Mouse (Mus musculus) erythroblast, adult 5-6 weeks (primary cell): ENCODE measurements at regions not wholly inside any gene's neighbourhood (a gene's known extent, or its start where the extent isn't known, plus 50 kb on each side); places are given as distances from the start of the nearest gene placed in this dataset.

Source experiments
- ATAC-seq: replicated peaks from 2 replicates; pipeline ENCODE4 v1.8.0; 2016; ENCODE audit warnings: moderate number of reproducible peaks, mild to moderate bottlenecking, moderate TSS enrichment, inconsistent platforms; ENCODE audit not compliant: poor library complexity, low FRiP score, severe bottlenecking

DNA sequence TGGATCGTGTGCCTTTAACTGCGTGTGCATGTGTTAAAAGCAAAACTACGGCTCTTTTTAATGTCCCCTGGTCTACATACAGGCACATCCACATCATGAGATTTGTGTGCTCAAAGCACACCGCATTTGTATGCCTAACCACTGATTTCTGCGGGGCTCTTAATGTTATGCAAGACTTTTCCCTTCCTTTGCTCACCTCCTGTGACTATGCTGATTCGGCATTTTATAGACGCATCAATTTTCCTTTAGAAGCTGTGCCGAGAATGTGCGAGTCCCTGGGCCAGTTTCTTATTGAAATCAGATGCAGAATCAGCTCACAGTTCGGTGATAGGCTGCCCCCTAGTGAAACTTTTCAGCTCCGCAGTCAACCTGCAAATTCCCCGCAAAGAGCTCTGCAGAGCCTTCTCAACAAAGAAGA lies 124.1 kb upstream of the Tank start:
- no peak for ATAC-seq

DNA sequence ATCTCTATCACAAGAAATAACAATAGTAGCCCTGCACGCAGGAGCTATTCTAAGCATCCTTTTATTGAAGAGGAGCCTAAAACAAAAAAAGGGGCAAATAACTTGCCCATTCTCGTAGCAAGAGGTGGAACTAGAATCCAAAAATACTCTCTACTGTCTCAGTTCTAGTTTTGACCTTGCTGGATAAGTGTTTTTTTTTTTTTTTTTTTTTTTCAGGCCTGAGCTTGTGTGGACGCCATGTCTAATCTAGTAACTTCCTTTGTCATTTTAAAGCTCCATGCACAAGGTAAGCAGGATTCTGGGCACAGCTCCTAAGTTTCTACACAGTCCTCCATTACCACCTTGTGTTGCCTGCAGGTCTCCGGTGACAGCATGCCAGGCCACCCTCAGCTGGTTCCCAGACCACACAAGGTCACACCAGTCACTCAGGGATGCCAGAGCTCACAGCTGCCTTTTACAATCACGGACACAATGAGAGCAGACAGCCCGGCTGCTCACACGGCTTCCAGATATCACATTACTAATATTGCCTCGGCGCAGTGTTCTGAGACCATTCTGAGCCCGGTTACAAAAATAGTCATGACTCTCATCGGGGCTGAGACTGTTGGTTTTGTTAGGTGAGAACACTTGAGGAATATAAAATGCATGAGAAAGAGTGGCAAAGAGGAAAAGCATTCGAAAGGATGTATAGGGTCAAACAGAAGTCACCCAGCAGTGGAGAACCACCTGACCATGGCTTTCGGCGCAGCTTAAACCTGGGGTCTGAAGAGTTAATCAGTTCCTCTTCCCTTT lies 124.7 kb upstream of the Tank start:
- no peak for ATAC-seq

DNA sequence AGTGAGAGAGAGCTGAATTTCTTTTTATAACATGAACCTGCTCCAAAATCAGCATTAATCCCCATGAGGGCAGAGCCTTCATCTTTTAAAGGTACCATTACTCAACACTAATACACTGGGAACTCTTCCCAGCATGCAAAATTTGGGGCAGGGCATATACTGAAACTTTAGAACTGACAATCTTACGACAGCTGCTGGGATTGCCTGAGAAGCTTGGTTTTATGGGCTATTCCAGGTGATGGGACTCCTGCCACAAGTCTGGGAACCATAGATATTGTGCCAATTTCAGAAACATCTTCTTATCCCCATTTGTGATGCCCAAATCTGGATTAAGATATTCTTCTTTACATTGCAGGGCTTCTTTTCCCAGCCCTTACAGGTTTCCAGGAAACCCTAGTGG lies 125.8 kb upstream of the Tank start:
- no peak for ATAC-seq

DNA sequence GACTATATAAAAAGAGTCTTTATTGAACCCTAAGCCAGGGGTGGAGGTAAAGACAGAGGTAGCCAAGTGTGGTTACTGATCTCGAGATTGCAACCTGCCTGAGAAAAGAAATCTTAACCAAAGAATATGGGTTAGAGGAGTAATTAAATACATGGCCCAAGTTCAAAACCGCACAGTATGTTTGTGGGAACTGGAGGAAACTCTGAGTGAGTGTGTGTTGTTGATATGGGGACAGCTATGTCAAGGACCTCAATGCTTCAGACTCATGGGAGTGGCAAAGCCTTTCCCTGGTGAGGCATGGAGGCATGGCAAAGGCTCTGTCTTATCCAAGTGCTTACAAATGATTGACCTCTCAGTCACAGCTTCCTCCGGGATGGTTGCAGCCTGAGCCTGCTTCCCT lies 127.7 kb upstream of the Tank start:
- ATAC-seq = no peak

DNA sequence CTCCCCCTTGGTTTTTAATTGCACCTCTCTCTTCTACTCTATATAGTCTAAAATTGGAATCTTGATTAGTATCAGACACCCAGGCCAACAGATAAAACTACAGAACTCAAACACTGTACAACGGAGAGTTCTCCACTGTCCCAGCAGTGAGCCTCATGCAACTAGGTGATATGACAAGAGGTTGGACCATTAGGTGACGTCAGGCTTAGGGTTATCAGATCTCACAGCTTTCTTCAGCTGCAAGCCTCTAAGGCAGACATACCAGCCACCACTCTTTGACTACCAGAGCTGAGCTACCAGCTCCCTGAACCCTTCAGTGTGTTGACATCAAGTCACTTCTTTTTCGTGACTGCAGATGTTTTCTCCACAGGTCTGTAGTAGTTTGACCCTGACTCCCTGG lies 141.8 kb upstream of the Tank start:
- no peak for ATAC-seq

DNA sequence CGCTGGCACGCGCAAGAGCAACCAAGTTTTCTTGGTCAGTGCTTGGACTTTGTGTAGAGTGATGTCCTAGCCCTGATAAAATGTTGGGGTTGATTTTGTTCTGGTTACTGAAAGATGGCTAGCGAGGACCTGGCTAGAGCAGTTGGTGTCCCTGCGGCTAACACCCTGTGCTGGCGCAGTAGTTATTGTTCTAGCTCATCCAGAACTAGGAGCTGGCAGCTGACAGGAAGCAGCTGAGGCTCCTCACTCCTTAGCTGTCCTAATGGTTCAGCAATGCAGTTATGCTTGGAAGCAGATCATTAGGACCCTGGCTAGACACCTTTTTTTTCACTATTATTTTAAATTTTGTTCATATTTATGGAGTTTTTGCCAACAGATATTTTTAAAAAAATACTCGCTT lies 170.5 kb upstream of the Tank start:
- no peak for ATAC-seq

DNA sequence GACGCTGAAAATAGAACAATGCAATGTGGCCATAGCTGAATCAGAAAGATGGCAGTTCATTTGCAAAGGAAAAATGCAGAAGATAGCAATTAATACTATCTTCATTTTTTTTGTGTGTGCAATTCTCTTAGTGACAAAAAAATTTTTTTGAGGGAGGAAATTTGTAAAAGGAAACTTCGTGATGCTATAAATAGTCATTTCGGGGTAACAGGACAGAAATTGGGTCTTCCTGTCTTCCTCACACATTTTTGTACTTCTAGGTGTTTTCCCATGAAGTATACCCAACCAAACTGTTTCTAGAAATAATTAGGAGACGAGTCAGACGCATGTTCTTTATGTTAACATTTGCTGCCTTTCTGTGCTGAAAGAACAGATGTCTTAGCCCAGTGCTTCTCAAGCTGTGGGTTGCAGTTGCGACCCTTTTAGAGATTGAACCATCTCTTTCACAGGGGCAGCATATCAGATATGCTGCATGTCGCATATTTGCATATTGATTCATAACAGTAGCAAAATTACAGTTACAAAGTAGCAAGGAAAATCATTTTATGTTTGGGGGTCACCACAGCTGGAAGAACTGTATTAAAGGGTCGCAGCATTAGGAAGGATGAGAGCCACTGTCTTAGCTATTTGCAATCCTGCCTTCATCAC lies 172.2 kb upstream of the Tank start:
- no peak for ATAC-seq

DNA sequence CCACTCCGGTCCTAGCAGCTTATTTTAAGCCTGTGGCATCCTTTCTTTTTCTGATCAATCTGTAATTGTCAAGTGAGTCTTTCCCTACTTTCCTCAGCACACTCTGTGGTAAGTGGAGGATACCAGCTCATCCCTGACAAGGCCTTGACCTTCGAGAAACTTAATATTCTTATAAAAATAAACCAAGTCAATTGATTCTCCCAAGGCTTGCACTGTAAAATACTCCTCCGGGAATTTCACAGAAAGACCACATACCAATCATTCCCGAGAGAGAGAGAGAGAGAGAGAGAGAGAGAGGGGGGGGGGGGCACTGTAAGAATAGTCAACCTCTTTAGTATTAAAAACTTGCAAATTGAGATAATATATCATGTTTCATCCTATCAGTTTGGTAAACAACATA lies 173.1 kb upstream of the Tank start:
- no peak for ATAC-seq

DNA sequence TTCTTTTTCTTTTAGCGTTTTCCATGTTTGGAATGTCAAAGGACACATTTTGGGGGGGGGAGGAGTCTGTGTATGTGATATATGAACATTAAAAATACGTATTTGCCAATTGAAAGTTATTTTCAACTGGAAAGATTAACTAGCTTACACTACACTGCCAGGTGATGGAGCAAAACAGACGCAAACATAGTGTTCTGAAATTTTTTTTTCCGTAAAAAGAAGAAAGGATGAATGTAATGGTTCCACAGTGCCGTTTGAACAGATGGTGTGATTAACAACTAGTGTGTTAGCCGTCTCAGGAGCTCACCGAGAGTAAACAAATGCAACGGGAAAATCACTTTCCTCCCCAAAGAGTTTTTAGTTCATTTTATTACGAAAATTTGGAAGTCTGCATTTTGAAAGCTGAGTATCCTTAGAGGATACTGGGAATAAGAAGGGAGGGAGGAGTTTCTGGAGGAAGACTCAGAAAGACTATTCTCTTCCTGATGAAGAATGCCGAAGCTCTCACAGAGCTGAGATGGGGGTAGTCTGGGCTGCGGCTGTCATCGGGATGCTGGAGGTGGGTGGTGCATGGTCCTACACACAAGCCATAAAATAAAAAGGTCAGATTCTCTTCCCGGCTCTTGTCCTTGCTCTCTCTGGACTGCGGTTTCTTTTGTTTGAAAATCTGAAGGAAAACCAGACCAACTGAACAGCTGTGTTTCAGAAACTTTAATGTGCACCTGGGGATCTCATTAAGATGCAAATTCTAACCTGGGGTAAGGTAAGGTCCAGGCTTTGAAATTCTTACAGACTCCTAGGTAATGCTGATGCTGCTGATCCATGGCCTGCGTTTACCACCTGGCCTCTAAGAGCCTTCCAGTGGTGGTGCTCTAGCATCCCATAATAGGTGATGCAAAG lies 175.5 kb upstream of the Tank start:
- no peak for ATAC-seq

DNA sequence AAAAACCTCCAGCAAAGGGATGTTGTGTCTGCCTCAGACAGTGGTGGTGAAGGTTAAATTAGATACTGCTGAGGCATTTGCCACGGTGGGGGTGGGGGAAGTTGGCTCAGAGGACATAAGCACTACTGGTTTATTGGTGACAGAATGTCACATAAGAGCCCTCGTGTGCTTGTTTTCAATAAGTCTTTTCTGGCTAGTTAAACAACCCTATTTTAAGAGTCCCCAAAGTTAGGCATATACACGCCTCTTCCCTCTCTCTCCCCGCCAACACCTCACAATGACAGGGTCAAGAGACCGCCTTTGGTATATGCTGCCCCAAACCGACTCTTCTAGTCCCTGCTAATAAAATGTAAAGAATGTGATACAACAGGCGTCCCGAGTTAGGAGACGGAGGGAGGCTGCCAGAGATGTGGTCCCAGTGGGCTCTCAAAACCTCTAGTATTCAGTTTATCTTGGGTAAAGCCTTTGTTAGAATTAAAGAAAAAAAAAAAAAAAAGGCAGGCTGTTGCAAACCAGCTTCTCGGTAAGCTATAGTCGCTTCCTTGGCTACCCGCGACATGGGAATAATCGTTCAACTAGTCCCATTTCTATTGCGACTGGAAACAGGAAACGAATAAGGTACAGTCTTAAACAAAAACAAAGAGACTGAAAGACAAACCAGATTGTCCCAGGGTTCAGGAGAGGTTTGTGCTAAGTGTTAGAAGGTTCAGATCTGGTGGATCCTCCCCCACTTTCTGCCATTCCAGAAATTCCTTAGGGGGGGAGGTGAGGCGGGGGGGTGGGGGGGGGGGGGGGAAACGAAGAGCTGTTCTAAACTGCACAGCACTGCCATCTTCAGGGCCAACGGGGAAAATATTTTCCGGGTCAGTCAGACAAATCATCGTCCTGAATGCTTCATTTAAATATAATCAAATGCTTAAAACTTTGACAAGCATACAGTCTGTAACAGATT lies 176.5 kb upstream of the Tank start:
- no peak for ATAC-seq

DNA sequence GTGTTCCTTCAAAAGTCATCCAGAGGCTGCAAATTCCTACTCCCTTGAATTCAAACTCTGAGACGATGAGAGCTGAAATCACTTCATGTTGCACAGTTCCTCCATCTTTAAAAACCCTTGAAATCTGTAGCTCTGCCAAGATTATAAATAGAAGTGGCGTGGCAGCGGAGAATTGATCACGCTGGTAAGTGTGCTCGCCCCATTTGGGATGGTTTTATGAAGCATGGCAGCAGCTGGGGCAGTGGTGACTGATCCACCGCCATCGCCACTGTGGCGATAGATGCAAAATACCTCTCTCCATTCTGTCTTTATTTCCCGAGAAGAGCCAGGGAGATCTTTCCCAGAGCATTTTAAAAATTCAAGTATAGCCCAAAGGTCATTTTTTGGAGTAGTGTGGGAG lies 179.8 kb upstream of the Tank start:
- no peak for ATAC-seq

DNA sequence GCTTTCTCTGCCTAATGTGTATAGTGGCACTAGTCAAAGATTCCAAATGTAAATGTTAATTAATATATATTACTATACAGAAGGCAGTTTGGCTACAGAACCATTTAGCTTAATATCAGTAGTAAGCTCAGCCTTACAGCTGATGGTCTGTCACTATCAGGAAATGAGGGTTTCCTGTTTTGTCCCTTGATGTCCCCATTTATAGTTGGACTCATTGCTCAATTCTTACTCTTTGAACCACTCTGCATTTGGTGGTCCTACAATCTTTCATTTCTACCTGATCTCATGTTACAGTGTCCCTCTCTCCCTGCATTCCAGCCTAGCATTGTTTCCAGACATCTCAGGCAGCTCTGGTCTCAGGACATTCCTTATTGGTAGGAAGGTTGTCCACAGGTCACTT lies 188.8 kb upstream of the Tank start:
- no peak for ATAC-seq

DNA sequence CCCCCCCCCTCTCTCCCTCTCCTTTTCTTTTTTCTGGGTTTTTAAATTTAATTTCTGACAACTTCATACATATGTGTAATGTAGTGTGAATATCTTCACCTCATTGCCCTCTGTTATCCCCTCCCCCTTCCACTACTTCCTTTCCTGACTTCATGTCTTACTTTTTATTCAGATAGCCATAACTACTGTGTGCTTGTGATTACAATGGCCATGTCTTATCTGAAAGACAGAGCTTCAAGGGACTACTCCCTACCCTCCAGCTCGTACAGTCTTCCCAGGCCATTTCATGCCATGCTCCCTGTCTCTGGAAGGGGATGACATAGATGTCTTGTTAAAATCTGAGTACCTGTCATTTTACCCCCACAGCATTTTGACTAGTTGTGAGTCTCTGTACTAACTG lies 189.2 kb upstream of the Tank start:
- ATAC-seq = no peak

DNA sequence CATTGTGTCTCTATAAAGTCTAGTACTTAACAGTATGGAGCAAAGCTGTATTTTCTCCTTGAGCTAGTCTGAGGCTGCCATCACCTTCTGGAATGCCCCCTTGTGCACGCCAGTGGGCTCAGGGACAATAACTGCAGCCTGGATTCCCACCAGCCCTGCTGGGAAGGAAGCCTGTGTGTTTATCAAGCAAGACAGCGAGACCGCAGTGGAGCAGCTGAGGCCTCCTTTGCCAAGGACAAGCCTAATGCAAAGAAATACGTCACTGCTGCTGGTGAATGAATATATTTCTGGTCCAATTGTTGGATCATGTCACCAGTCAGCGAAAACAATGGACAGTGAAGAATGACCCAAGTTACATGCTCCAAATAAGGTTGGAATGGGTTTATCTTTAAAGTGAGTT lies 190.8 kb upstream of the Tank start:
- no peak for ATAC-seq

DNA sequence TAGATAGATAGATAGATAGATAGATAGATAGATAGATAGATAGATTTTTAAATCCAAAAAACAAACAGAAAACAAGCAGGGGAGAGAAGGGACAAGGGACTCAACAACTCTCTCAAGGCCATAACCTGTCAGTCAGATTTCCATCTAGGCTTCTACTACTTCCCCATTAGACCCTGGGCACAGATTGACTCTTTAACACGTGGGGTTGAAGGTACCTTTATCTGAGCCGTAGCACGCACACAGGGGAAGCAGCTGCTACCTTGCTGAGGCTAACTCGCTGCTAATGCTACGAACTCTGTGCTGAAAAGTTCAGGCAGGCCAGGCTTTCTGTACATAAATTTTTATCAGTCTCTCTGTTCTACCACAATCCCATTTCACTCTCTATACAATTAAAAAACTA lies 191.4 kb upstream of the Tank start:
- no peak for ATAC-seq

DNA sequence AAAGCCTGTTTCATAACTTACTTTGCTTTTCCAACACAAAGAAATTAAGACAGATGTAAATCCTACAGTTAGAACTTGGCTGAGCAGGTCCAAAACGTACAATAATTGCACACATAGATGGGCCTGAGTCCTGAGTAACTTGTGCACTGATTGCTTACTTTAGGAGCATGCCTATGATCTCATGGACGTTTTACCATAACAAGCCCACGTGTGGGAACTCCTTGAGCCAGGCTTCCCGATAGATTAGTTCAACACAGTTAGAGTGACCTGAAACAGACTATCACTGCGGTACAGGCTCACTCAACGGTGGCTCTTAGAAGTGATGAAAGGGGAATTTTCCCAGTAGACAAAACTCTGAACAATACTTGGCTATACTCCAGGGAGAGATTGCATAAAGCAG lies 193.9 kb upstream of the Tank start:
- ATAC-seq = no peak

DNA sequence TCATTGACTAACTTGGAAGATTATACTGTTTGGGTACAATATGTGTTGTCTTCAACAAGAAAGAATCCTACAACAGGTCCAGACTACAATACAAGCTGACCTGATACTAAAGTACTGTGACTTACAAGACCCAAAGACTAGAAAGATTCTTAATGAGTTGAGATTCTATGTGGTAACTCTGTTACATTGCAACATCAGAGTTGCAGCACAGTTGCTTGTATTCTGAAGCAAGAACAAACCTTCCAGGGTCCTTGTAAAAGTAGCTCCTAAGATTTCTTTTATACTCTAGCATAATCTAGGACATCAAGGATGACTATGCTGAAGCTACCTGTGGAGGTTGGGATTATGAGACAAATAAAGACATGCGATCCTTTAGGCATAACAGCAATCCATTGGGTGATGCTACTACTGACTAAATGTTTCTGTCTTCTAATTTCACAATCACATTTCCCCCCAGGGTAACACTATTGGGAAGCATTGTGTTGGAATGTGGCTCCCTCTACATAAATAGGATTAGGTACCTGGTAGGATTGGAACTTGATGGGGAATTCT lies 194.6 kb upstream of the Tank start:
- ATAC-seq = no peak

DNA sequence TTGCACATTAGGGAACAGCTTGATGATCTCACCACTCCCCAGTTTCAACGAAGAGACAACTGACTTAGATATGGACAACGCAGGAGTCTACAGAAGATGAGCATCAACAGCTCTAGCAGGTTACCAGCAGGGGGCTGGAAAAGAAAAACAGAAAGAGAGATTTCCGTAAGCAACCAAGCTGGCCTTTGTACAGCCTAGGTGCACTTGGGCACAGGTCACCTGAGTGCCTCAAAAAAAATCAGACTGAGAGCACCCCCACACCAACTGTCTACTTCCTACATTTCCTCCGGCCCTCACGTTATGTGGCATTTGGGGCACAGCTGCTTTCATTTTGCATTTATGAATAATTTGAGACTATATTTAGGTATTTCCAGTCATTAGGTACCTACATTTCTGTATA lies 199.3 kb upstream of the Tank start:
- ATAC-seq = no peak

DNA sequence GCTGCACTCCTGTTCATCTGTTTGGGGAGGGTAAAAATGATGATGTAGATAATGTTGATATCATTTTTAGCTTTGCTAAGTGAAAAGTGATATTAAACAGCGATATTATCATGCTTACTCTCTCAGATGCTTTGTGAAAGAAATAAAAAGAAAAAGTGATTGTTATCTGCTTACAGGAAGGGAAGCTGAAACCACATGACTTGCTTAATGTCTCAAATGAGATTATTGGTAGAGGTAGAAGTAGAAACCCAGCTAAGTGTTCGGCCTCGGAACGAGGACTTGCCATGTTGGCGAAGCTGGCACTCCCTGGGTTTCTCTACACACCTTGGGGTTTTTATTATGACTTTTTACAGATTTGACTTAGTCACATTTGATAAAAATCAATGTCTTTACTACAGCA lies 200.1 kb upstream of the Tank start:
- no peak for ATAC-seq
